Mouse (Mus musculus) intestine, embryonic 15.5 days (tissue): Measurements from ENCODE around the gene 1700011M02Rik. TPM values are rescaled to one million over a fixed set of nuclear protein-coding genes. Genes with fewer than 3 reads are reported as not detected.

Experiments
- polyA plus RNA-seq: library from polyadenylated mRNA; unstranded; fragments of >200 nt; fragmentation: Nextera tagmentation; extraction: Ambion mirVana; gene quantifications from 2 replicates; pipeline ENCODE4 v1.2.1, GENCODE M21; 2015

1700011M02Rik gene
- polyA plus RNA-seq, 1 experiment from 2014 or later: not detected

Other genes starting within 250 kb of the 1700011M02Rik start
- gene Gm3880, start 221.9 kb upstream of the 1700011M02Rik start, polyA plus RNA-seq: not detected in 2 replicates
- gene Gm9112, start 201.3 kb upstream of the 1700011M02Rik start, polyA plus RNA-seq: not detected in 2 replicates
- not detected in 2 replicates for gene Dmrtc1b, start 201.0 kb upstream of the 1700011M02Rik start, polyA plus RNA-seq
- gene Dmrtc1c1, start 105.9 kb upstream of the 1700011M02Rik start, polyA plus RNA-seq: not detected in 2 replicates
- not detected in 2 replicates for gene Dmrtc1c2, start 54.3 kb upstream of the 1700011M02Rik start, polyA plus RNA-seq
- not detected in 2 replicates for gene 1700031F05Rik, start 40.9 kb upstream of the 1700011M02Rik start, polyA plus RNA-seq
- gene Dmrtc1a, start 218 bp upstream of the 1700011M02Rik start, polyA plus RNA-seq: 0.72 and 0.96 TPM in 2 replicates
- gene 1700018G05Rik, start 19.5 kb downstream of the 1700011M02Rik start, polyA plus RNA-seq: not detected in 2 replicates